Mouse (Mus musculus) stomach, postnatal 0 days (tissue): ENCODE measurements around the gene Rap1gap. TPM values are rescaled to one million over a fixed set of nuclear protein-coding genes. Genes with fewer than 3 reads are reported as not detected.
A peak's percentile ranks its signal among the peaks of the same experiment; 100 is the strongest.

ENCODE experiments used
- ATAC-seq: fragments of 200-750 bp; cut with Nextera tagmentation; 2 replicates; pipeline ENCODE4 v1.8.0; 2017; ENCODE audit not compliant: low FRiP score, low TSS enrichment
- DNase-seq: peaks from one replicate; pipeline ENCODE4 v3.0.0-alpha.2; 2016; ENCODE audit warnings: low spot score
- H3K27ac ChIP-seq: fragments of 300-500 bp; sonication (generic); replicated peaks from 2 replicates; pipeline ENCODE4 v1.5.1; 2014; ENCODE audit warnings: mild to moderate bottlenecking, control low read depth
- H3K27me3 ChIP-seq: fragments of 300-500 bp; sonication (generic); 2 replicates; pipeline ENCODE4 v1.6.1; 2014; ENCODE audit warnings: low read length; ENCODE audit not compliant: control insufficient read depth, insufficient read depth
- H3K36me3 ChIP-seq: fragments of 300-500 bp; sonication (generic); 2 replicates; pipeline ENCODE4 v1.6.1; 2014; ENCODE audit warnings: low read length, mixed read lengths; ENCODE audit not compliant: control insufficient read depth, insufficient read depth
- H3K4me1 ChIP-seq: fragments of 300-500 bp; sonication (generic); replicated peaks from 2 replicates; pipeline ENCODE4 v1.6.1; 2014; ENCODE audit warnings: antibody characterized with exemption; ENCODE audit not compliant: control insufficient read depth, insufficient read depth
- H3K4me2 ChIP-seq: fragments of 300-500 bp; sonication (generic); replicated peaks from 2 replicates; pipeline ENCODE4 v1.6.1; 2014; ENCODE audit warnings: low read depth, mild to moderate bottlenecking, control low read depth, moderate library complexity
- H3K4me3 ChIP-seq: fragments of 300-500 bp; sonication (generic); 2 replicates; pipeline ENCODE4 v1.5.1; 2014; ENCODE audit warnings: low read depth, low read length, control low read depth
- H3K9ac ChIP-seq: fragments of 300-500 bp; sonication (generic); 2 replicates; pipeline ENCODE4 v1.6.1; 2014; ENCODE audit warnings: mild to moderate bottlenecking, low read length, control low read depth, mixed read lengths
- H3K9me3 ChIP-seq: fragments of 300-500 bp; sonication (generic); 2 replicates; pipeline ENCODE4 v1.6.1; 2016; ENCODE audit warnings: low read length; ENCODE audit not compliant: control insufficient read depth
- CTCF ChIP-seq: IDR thresholded peaks from 2 replicates; pipeline ENCODE4 v1.5.1; 2016; ENCODE audit warnings: antibody characterized with exemption, low read depth, mild to moderate bottlenecking, moderate library complexity
- EP300 ChIP-seq: optimal IDR thresholded peaks from 2 replicates; pipeline ENCODE3; 2016; ENCODE audit warnings: antibody characterized with exemption
- WGBS: fragments of 180-500 bp; shearing (Covaris S2); extraction: QIAGEN DNeasy Blood & Tissue Kit; methylation state at CpG from one replicate; pipeline ENCODE4 v1.1.7; 2014; 5-methylcytosine and 5-hydroxymethylcytosine counted together
- polyA plus RNA-seq: library from polyadenylated mRNA; unstranded; fragments of >200 nt; fragmentation: Nextera tagmentation; extraction: Ambion mirVana; gene quantifications from 2 replicates; pipeline ENCODE4 v1.2.1, GENCODE M21; 2015

The Rap1gap gene
- polyA plus RNA-seq, 1 experiment from 2014 or later, result 70.1 TPM

DNA sequence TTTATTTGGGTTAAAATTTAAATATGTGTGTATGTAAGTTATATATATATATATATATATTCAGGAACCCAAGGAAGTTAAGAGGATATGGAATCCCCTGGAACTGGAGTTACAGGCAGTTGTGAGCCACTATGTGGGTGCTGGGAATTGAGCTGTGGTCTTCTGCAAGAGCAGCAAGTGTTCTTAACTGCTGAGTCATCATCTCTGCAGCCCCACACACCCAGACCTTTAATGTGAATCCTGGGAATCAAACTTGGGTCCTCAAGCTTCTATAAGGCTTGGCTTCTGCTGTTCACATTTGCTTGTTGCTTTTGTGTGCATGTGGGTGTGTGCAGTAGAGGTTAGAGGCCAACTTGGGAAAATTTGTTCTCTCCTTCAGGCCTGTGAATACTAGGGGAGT lies 18.3 kb upstream of the Rap1gap start:
- no peak overlapping the region for H3K4me2 ChIP-seq
- H3K27ac ChIP-seq, result no peak overlapping the region
- no peak for TF ChIP-seq CTCF
- TF ChIP-seq EP300, result no peak
- no peak for ATAC-seq
- no peaks in the 10 kb centered on the region for H3K4me1 ChIP-seq
- no peak for DNase-seq
- no peaks in the 10 kb centered on the region for H3K9me3 ChIP-seq
- peaks cover 25% of the 10 kb centered on the region for H3K36me3 ChIP-seq
- no peaks in the 10 kb centered on the region for H3K27me3 ChIP-seq
- H3K4me3 ChIP-seq, result no peak overlapping the region
- H3K9ac ChIP-seq, result no peak overlapping the region

DNA sequence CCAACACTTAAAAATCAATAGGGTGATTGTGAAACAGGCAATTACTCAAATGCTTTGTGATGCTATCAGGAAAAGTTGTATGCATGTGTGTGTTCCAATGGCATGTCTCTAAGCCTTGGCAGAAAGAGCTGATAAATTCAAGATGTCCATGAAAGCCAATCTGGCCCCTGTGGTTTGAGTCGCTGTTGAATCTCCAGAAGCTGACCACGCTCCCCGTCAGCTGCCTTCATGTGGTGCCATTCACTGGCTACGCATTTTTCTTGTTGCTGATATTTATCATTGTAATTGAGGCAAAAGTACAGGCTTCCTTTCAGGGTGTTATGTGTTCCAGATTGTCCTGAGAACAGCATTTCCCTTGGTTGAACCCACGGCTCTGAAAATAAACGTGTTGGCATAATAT lies 16.9 kb upstream of the Rap1gap start:
- no peak overlapping the region for H3K9ac ChIP-seq
- ATAC-seq (no peak), DNase-seq (no peak)
- no peak overlapping the region for H3K4me3 ChIP-seq
- no peak for TF ChIP-seq EP300
- TF ChIP-seq CTCF, result no peak
- H3K27me3 ChIP-seq, result no peaks in the 10 kb centered on the region
- no peaks in the 10 kb centered on the region for H3K9me3 ChIP-seq
- H3K4me1 ChIP-seq, result no peaks in the 10 kb centered on the region
- H3K4me2 ChIP-seq, result no peak overlapping the region
- WGBS, result 78% methylated on average over 6 of the region's 6 CpGs
- no peak overlapping the region for H3K27ac ChIP-seq
- H3K36me3 ChIP-seq, result peaks cover 27% of the 10 kb centered on the region

DNA sequence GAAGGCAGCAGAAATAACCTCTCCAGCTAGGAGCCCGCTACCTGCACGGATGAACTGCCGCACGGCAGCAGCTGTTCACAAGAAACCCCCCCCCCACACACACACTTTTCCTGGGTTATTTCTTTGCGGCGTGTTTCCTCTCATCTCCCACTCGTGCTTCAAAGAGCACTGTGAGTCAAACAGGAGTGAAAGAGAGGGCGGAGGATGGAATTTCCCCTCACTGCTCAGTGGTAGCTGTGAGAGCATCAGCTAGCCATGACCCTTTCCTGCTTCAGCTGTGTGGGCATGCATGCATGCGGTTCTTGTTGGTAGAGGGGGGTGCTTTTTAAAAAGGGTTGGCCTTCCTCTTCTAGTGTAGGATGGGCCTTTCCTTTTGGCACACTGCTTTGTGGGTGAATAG lies 16.3 kb upstream of the Rap1gap start:
- H3K4me1 ChIP-seq, result no peaks in the 10 kb centered on the region
- WGBS, result 90% methylated on average over 9 of the region's 9 CpGs
- DNase-seq (no peak), ATAC-seq (no peak)
- TF ChIP-seq EP300 (no peak), CTCF (no peak)
- no peaks in the 10 kb centered on the region for H3K27me3 ChIP-seq
- H3K36me3 ChIP-seq, result peaks cover 29% of the 10 kb centered on the region
- H3K27ac ChIP-seq, result no peak overlapping the region
- no peak overlapping the region for H3K4me3 ChIP-seq
- no peak overlapping the region for H3K9ac ChIP-seq
- H3K9me3 ChIP-seq, result no peaks in the 10 kb centered on the region
- no peak overlapping the region for H3K4me2 ChIP-seq

DNA sequence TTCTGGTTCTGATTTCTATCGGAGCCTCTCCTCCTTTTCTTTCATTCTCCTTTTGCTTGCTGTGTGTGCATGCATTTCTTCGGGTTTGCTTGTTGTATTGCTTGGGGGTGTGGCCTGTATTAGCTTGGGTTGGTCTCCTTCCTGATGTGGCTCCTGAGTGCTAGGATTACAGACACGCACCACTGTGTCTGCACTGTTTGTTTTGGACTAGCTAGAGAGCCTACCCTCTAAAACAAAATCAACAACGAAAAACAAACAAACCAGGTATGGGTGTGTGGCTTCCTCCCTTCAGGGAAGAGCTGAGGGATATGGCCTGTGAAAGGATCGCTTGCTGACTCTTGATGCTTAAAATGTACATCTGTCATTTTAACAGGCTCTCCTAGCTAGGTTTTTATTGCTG lies 13.6 kb upstream of the Rap1gap start:
- no peak overlapping the region for H3K4me2 ChIP-seq
- peak overlapping the region; percentile 40; the same call in 1 of the 2 replicates for H3K27ac ChIP-seq
- H3K27me3 ChIP-seq, result no peaks in the 10 kb centered on the region
- no peaks in the 10 kb centered on the region for H3K4me1 ChIP-seq
- WGBS, result 49% methylated on average over 5 of the region's 5 CpGs
- H3K4me3 ChIP-seq, result no peak overlapping the region
- no peak for DNase-seq
- no peak overlapping the region for H3K9ac ChIP-seq
- peaks cover 34% of the 10 kb centered on the region for H3K36me3 ChIP-seq
- H3K9me3 ChIP-seq, result no peaks in the 10 kb centered on the region
- peak; percentile 79 for ATAC-seq
- TF ChIP-seq EP300, result no peak
- TF ChIP-seq CTCF, result no peak

DNA sequence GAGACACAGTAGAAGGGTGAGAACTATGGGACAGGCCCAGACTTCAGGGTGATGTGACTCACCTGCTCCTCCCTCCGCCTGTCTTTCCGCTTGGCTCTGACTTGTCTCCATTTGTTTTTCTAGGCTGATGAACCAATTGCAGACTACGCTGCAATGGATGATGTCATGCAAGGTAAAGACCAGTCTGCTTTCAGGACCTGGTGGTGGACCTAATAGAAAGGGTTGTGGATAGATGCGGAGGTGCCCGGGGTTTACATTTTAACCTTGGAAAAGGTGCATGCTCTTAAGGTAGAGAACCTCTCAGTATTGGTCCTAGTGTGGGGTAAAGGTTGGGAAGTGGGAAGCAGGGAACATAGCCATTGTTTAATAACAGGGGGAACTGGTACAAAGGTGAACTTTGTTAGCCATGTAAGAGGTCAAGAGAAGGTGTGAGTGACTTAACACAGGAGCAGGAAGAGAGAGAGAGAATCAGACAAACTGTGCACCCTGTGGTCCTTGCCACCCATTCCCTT lies 11.6 kb upstream of the Rap1gap start:
- 63% methylated on average over 5 of the region's 5 CpGs for WGBS
- Histone ChIP-seq H3K9ac (no peak overlapping the region), H3K4me1 (no peaks in the 10 kb centered on the region), H3K9me3 (no peaks in the 10 kb centered on the region), H3K4me3 (no peak overlapping the region), H3K27me3 (no peaks in the 10 kb centered on the region), H3K27ac (peak overlapping the region; percentile 61; the same call in 1 of the 2 replicates), H3K36me3 (peaks cover 43% of the 10 kb centered on the region), H3K4me2 (no peak overlapping the region)
- no peak for TF ChIP-seq CTCF
- no peak for TF ChIP-seq EP300
- peak; percentile 54 for DNase-seq
- ATAC-seq, result peak; percentile 86

DNA sequence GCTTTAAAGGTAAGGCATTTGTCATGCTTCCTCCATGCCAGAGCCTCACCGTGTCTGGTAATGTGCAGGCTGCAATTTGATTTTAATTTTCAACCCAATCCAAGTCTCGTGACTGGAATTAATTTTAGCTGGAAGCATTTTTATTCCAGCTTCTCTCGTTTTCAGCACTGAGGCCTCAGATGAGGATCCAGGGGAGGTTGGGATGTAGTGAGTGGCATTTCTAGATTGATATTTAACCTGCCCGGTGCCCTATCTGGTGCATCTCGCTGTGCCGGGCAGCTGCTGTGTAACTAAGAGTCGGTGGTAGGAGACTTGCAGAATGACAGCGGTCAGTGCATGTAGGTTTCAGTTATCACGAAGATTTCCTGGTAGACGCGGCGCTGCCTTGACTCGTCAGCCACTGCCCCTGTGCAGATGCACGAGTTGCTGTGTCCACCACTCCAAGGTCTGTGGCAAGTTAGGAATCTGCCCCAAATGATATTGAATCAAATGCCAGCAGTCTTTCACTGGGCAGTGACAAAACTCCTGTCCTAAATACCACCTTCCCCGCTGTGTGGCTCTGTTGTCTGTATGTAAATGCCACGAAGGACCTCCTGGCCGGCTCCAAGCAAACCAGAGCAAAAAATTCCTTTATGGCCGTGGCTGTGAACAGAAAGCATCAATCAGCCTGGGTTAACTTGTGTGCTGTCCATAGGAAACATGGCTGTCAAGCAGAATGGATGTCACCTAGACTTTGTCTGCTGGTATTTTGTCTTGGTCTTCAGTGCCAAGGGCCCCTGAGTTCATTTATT lies 9.1 kb upstream of the Rap1gap start:
- Histone ChIP-seq H3K27me3 (no peaks in the 10 kb centered on the region), H3K4me2 (no peak overlapping the region), H3K4me1 (no peaks in the 10 kb centered on the region), H3K4me3 (no peak overlapping the region), H3K9me3 (no peaks in the 10 kb centered on the region), H3K27ac (no peak overlapping the region), H3K36me3 (peaks cover 34% of the 10 kb centered on the region), H3K9ac (no peak overlapping the region)
- 87% methylated on average over 18 of the region's 18 CpGs for WGBS
- DNase-seq (no peak), ATAC-seq (no peak)
- no peak for TF ChIP-seq CTCF
- TF ChIP-seq EP300, result no peak
